Mouse (Mus musculus) hindbrain, postnatal 0 days (tissue): ENCODE measurements around the gene Pik3ap1. TPM values are rescaled to one million over a fixed set of nuclear protein-coding genes. Genes with fewer than 3 reads are reported as not detected.
"Not testable (repeated sequence)": the region's sequence is repeated elsewhere in the genome, so short reads cannot be mapped to it uniquely, and the experiment has no call there.

Experiments used
- ATAC-seq: fragments of 200-750 bp; cut with Nextera tagmentation; 2 replicates; pipeline ENCODE4 v1.8.0; 2017; ENCODE audit warnings: mild to moderate bottlenecking, moderate TSS enrichment, moderate library complexity
- DNase-seq: peaks from one replicate; pipeline ENCODE4 v3.0.0-alpha.2; 2015; ENCODE audit warnings: low spot score
- H3K27ac ChIP-seq: fragments of 300-500 bp; sonication (generic); 2 replicates; pipeline ENCODE4 v1.5.1; 2014; ENCODE audit warnings: mild to moderate bottlenecking
- H3K27me3 ChIP-seq: fragments of 300-500 bp; sonication (generic); 2 replicates; pipeline ENCODE4 v1.6.1; 2014; ENCODE audit warnings: low read length, mixed read lengths; ENCODE audit not compliant: insufficient read depth
- H3K36me3 ChIP-seq: fragments of 300-500 bp; sonication (generic); 2 replicates; pipeline ENCODE4 v1.6.1; 2014; ENCODE audit warnings: low read length, mixed read lengths; ENCODE audit not compliant: insufficient read depth
- H3K4me1 ChIP-seq: fragments of 300-500 bp; sonication (generic); 2 replicates; pipeline ENCODE4 v1.6.1; 2014; ENCODE audit warnings: antibody characterized with exemption, low read length, mixed read lengths; ENCODE audit not compliant: insufficient read depth
- H3K4me2 ChIP-seq: fragments of 300-500 bp; sonication (generic); 2 replicates; pipeline ENCODE4 v1.6.1; 2014; ENCODE audit warnings: low read depth, mild to moderate bottlenecking, low read length, moderate library complexity, mixed read lengths
- H3K4me3 ChIP-seq: fragments of 300-500 bp; sonication (generic); 2 replicates; pipeline ENCODE4 v1.5.1; 2014; ENCODE audit warnings: low read length
- H3K9ac ChIP-seq: fragments of 300-500 bp; sonication (generic); replicated peaks from 2 replicates; pipeline ENCODE4 v1.6.1; 2014; ENCODE audit warnings: mild to moderate bottlenecking, low read length, moderate library complexity, mixed read lengths
- H3K9me3 ChIP-seq: fragments of 300-500 bp; sonication (generic); 2 replicates; pipeline ENCODE4 v1.6.1; 2016; ENCODE audit warnings: low read length, mixed read lengths
- CTCF ChIP-seq: IDR thresholded peaks from 2 replicates; pipeline ENCODE4 v1.5.1; 2016; ENCODE audit warnings: antibody characterized with exemption, control low read depth, low read depth
- WGBS: fragments of 180-500 bp; shearing (Covaris S2); extraction: QIAGEN DNeasy Blood & Tissue Kit; methylation state at CpG from one replicate; pipeline ENCODE4 v1.1.7; 2014; 5-methylcytosine and 5-hydroxymethylcytosine counted together
- polyA plus RNA-seq: library from polyadenylated mRNA; unstranded; fragments of >200 nt; fragmentation: Nextera tagmentation; extraction: Ambion mirVana; gene quantifications from 2 replicates; pipeline ENCODE4 v1.2.1, GENCODE M21; 2015
- total RNA-seq: library from RNA; depleted of rRNA; stranded (reverse); fragments of >200 nt; gene quantifications from 2 replicates; pipeline ENCODE4 v1.2.3, GENCODE M21; 2014; rRNA removed

The Pik3ap1 gene
- total RNA-seq = 1.1 and 1.8 TPM in 2 replicates
- polyA plus RNA-seq = 1.7 and 2.2 TPM in 2 replicates

DNA sequence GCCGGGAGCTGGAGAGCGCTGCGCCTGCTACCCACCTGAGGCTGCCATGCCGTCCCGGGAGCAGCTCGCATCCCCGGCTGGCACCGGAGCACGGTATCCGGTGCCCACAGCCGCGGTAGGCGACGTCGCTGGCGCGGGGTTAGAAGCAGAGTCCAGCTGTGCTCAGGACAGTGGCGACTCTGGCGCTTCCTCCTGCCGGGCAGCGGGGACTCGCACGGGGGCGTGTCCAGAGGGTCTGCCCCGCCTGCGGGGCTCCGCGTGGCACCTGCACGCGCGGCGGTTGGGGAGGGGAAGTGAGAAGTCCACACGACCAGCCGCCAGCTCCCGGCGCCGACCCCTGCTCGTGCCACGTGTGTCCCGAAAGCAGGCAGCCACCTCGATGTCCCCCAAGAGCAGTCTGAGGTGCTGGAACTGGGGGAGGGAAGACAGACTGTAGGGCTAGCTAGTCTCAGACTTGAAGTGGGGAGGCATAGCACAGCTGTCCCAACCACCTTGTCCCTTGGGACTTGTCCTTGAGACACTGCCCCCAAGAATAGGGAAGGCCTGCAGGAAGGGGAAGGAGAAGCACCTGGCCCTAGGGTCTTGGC, at the start of gene Pik3ap1:
TSS of gene Pik3ap1 (minus strand) at position 181 of the 587 bp plus-strand sequence.
- H3K36me3 ChIP-seq = no peaks in the 10 kb centered on the region
- TF ChIP-seq CTCF = no peak
- H3K27me3 ChIP-seq = no peaks in the 10 kb centered on the region
- peak within 1 kb of the TSS; percentile 48 for H3K4me3 ChIP-seq
- no peak within 1 kb of the TSS for H3K27ac ChIP-seq
- DNase-seq = peak; percentile 15
- H3K4me1 ChIP-seq = no peaks in the 10 kb centered on the region
- peak within 1 kb of the TSS; percentile 81 for H3K4me2 ChIP-seq
- peak within 1 kb of the TSS; percentile 28; the same call in 1 of the 2 replicates for H3K9ac ChIP-seq
- ATAC-seq = no peak
- no peaks in the 10 kb centered on the region for H3K9me3 ChIP-seq
- WGBS = 1% methylated on average over 41 of the region's 41 CpGs

GRCm38 (mm10) chr19:41431512-41432164, 46.7 kb upstream of the Pik3ap1 start:
- WGBS = no CpG with 5 or more reads among the region's 6 CpGs

GRCm38 (mm10) chr19:41425927-41426772, 41.2 kb upstream of the Pik3ap1 start:
- not testable (repeated sequence) for H3K9ac ChIP-seq, H3K9me3 ChIP-seq, H3K27me3 ChIP-seq, DNase-seq, H3K4me1 ChIP-seq, H3K36me3 ChIP-seq, H3K4me3 ChIP-seq, ATAC-seq, H3K4me2 ChIP-seq, H3K27ac ChIP-seq
- no CpG with 5 or more reads among the region's 8 CpGs for WGBS

More at GRCm38 (mm10) chr19:41431512-41432164, 46.7 kb upstream of the Pik3ap1 start:
- DNase-seq, H3K4me1 ChIP-seq, H3K27me3 ChIP-seq, H3K9me3 ChIP-seq, H3K4me3 ChIP-seq, H3K9ac ChIP-seq, ATAC-seq, H3K36me3 ChIP-seq, H3K4me2 ChIP-seq, H3K27ac ChIP-seq: not testable (repeated sequence)

- DNase-seq (no peak), ATAC-seq (no peak)
- WGBS = 81% methylated on average over 2 of the region's 2 CpGs
- H3K9ac ChIP-seq = no peak overlapping the region
- no peaks in the 10 kb centered on the region for H3K36me3 ChIP-seq
- H3K4me2 ChIP-seq = no peak overlapping the region
- no peaks in the 10 kb centered on the region for H3K27me3 ChIP-seq
- H3K4me1 ChIP-seq = no peaks in the 10 kb centered on the region
- no peaks in the 10 kb centered on the region for H3K9me3 ChIP-seq
- H3K4me3 ChIP-seq = no peak overlapping the region
- no peak for TF ChIP-seq CTCF
- no peak overlapping the region for H3K27ac ChIP-seq
Measured at GRCm38 (mm10) chr19:41421264-41421663, 36.4 kb upstream of the Pik3ap1 start.

- Histone ChIP-seq H3K36me3 (no peaks in the 10 kb centered on the region), H3K4me1 (no peaks in the 10 kb centered on the region), H3K4me3 (no peak overlapping the region), H3K27me3 (no peaks in the 10 kb centered on the region), H3K9ac (no peak overlapping the region), H3K27ac (no peak overlapping the region), H3K9me3 (no peaks in the 10 kb centered on the region), H3K4me2 (no peak overlapping the region)
- WGBS = 68% methylated on average over 2 of the region's 2 CpGs
- ATAC-seq = no peak
- TF ChIP-seq CTCF = no peak
- no peak for DNase-seq
Measured at GRCm38 (mm10) chr19:41418786-41419185, 33.9 kb upstream of the Pik3ap1 start.

DNA sequence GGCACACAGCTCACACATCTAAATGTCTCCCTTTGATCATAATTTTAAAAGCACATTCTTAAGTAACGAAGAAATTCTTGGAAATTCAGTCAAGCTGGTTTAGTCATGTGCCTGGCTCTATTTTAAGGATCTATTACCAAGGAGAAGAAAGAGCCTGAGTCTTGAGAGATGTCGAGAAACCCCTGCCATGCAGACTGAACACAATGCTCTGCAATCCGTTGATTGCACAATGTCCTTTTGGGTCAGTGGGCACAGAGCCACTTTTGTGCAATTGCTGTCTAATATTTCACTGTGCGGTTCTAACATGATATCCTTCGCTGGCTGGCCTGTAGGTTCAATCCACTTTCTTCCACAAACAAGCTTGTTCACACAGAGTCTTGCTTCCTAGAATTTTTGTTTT, 33.1 kb upstream of the Pik3ap1 start:
- Histone ChIP-seq H3K36me3 (no peaks in the 10 kb centered on the region), H3K4me3 (no peak overlapping the region), H3K27ac (no peak overlapping the region), H3K4me2 (no peak overlapping the region), H3K27me3 (no peaks in the 10 kb centered on the region), H3K9me3 (no peaks in the 10 kb centered on the region), H3K4me1 (no peaks in the 10 kb centered on the region), H3K9ac (no peak overlapping the region)
- 30% methylated on average over 5 of the region's 5 CpGs for WGBS
- no peak for TF ChIP-seq CTCF
- ATAC-seq (no peak), DNase-seq (no peak)
